Mouse (Mus musculus) liver, adult 2 months (tissue): ENCODE data around the gene Nfatc3. TPM values are rescaled to one million over a fixed set of nuclear protein-coding genes. Genes with fewer than 3 reads are reported as not detected.
A peak's percentile ranks its signal among the peaks of the same experiment; 100 is the strongest.

Experiments
- DNase-seq: peaks from one replicate; pipeline ENCODE4 v3.0.0-alpha.2; 2011; ENCODE audit warnings: low read depth, low spot score; ENCODE audit errors: extremely low read depth
- H3K27ac ChIP-seq: fragments of 200-500 bp; replicated peaks from 2 replicates; pipeline ENCODE4 v1.5.1; 2012; ENCODE audit warnings: low read depth, mild to moderate bottlenecking, control low read depth, inconsistent platforms, low read length; ENCODE audit not compliant: insufficient read depth
- H3K27me3 ChIP-seq: fragments of 200-500 bp; 2 replicates; pipeline ENCODE4 v1.6.1; 2012; ENCODE audit warnings: mild to moderate bottlenecking, moderate library complexity, low read length, inconsistent platforms; ENCODE audit not compliant: control insufficient read depth, insufficient read depth
- H3K36me3 ChIP-seq: fragments of 200-500 bp; 2 replicates; pipeline ENCODE4 v1.6.1; 2012; ENCODE audit warnings: low read length, inconsistent platforms; ENCODE audit not compliant: control insufficient read depth, insufficient read depth
- H3K4me1 ChIP-seq: fragments of 200-500 bp; 2 replicates; pipeline ENCODE4 v1.6.1; 2011; ENCODE audit warnings: low read length; ENCODE audit not compliant: control insufficient read depth, insufficient read depth
- H3K4me3 ChIP-seq: fragments of 200-500 bp; 2 replicates; pipeline ENCODE4 v1.5.1; 2011; ENCODE audit warnings: low read depth, mild to moderate bottlenecking, control low read depth, low read length, moderate library complexity; ENCODE audit not compliant: insufficient read depth
- H3K79me2 ChIP-seq: fragments of 200-500 bp; 2 replicates; pipeline ENCODE4 v1.6.1; 2012; ENCODE audit warnings: inconsistent platforms, mild to moderate bottlenecking, low read length, moderate library complexity; ENCODE audit not compliant: control insufficient read depth, insufficient read depth
- H3K9ac ChIP-seq: fragments of 200-500 bp; 2 replicates; pipeline ENCODE4 v1.6.1; 2012; ENCODE audit warnings: low read depth, mild to moderate bottlenecking, control low read depth, inconsistent platforms, low read length
- CTCF ChIP-seq: fragments of 200-500 bp; IDR thresholded peaks from 2 replicates; pipeline ENCODE4 v1.5.1; 2011; ENCODE audit warnings: low read depth, low read length, control low read depth
- POLR2A ChIP-seq: fragments of 200-500 bp; IDR thresholded peaks from 2 replicates; pipeline ENCODE4 v1.6.1; 2011; ENCODE audit warnings: low read length, control low read depth; ENCODE audit not compliant: insufficient read depth; ENCODE audit errors: extremely low read depth
- WGBS: fragments of 180-500 bp; shearing (Covaris S2); methylation state at CpG from one replicate; pipeline ENCODE4 v1.1.7; 2018; 5-methylcytosine and 5-hydroxymethylcytosine counted together
- polyA plus RNA-seq: library from polyadenylated mRNA; depleted of rRNA; stranded (reverse); fragments of >200 nt; gene quantifications from 2 replicates; pipeline ENCODE4 v1.2.3, GENCODE M21; 2012
- total RNA-seq: library from RNA; depleted of rRNA; stranded (reverse); fragments of >200 nt; gene quantifications from 2 replicates; pipeline ENCODE4 v1.2.3, GENCODE M21; 2014

The Nfatc3 gene
- total and polyA plus RNA-seq, 2 experiments = 8.5 to 13.3 TPM

DNA sequence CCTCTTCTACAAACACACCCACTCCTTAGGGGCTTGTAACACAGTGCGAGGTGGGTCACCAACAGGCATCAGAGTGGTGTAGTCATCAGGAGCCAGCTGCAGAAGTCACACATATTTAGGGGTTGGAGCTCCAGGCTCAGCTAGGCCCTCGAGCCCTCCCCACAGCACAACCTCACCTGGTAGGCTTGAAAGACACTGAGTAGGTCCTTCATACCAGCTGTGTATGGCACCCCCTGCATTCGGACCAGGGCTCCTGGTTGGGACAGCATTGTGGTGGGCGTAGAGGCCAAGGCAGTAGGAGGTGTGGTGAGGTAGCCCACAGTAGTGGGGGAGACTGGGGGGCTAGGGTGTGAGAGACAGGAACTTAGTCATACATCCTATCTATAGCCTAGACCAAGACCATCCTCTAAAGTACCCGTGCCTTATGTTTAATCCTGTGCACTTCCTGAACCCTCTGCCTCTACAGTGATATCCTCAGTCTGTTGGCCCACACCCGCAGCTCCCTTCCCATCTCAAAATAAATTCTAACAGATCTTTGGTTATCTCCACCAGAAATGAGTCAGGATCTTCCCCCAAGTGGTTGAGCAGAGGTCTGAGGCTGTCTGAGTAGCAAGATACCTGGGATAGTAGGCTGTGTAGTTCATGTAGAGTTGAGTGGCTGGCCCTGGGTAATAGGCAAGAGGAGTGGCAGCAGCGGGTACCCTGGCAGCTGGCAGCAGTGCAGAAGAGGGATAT, 73.0 kb downstream of the Nfatc3 start:
- no peak for TF ChIP-seq POLR2A
- TF ChIP-seq CTCF = no peak
- Histone ChIP-seq H3K36me3 (peaks cover 37% of the 10 kb centered on the region), H3K27ac (peak overlapping the region; percentile 88), H3K4me1 (peaks cover 44% of the 10 kb centered on the region), H3K9ac (peak overlapping the region; percentile 23; the same call in 1 of the 2 replicates), H3K79me2 (peaks cover 14% of the 10 kb centered on the region; the same call in 1 of the 2 replicates), H3K4me3 (no peak overlapping the region), H3K27me3 (no peaks in the 10 kb centered on the region)
- no peak for DNase-seq
- WGBS = 78% methylated on average over 7 of the region's 7 CpGs

DNA sequence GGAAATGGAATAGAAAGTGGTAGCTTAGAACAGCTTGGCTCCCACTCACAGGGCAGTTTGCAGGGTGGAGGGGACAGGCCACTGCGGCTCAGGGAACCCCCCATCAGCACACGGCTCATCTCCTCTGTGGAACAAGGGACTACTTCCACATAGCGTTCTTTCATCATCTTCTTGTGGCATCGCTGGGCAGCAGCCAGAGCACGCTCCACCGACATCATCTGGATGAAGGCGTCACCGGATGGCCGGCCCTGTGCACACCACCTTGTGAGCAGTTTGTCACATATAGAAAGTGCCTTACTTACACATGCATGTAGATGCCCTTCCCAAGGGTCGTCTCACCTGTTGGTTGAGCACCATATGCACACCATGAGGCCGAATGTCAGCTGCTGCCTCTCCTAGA, 73.7 kb downstream of the Nfatc3 start:
- DNase-seq = no peak
- Histone ChIP-seq H3K4me3 (no peak overlapping the region), H3K9ac (no peak overlapping the region), H3K79me2 (peaks cover 14% of the 10 kb centered on the region; the same call in 1 of the 2 replicates), H3K27me3 (no peaks in the 10 kb centered on the region), H3K36me3 (peaks cover 37% of the 10 kb centered on the region), H3K4me1 (peaks cover 44% of the 10 kb centered on the region), H3K27ac (peak overlapping the region; percentile 88)
- TF ChIP-seq POLR2A (no peak), CTCF (no peak)
- WGBS = 76% methylated on average over 11 of the region's 11 CpGs

DNA sequence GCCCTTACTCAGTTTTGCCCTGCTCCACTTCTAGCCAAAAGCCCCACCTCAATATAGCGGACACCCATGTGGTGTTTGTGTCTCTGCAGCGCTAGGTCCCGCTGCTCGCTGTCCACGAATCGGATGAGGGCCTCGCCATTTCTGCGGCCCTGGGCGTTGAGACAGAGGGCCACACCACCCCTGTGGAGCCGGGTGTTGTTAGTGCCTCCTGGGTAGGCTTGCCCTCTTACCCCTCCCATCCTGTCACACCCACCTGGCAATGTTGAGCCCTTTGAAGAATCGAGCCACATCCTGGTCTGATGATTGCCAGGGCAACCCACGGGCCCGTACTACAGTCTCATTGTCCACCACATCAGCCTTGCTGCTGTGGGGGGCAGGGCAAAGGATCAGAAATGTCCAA, 74.9 kb downstream of the Nfatc3 start:
- no peaks in the 10 kb centered on the region for H3K27me3 ChIP-seq
- peaks cover 34% of the 10 kb centered on the region for H3K36me3 ChIP-seq
- no peak overlapping the region for H3K9ac ChIP-seq
- TF ChIP-seq CTCF = no peak
- TF ChIP-seq POLR2A = no peak
- DNase-seq = peak; percentile 76
- peaks cover 14% of the 10 kb centered on the region; the same call in 1 of the 2 replicates for H3K79me2 ChIP-seq
- peaks cover 44% of the 10 kb centered on the region for H3K4me1 ChIP-seq
- 50% methylated on average over 13 of the region's 13 CpGs for WGBS
- H3K4me3 ChIP-seq = no peak overlapping the region
- H3K27ac ChIP-seq = peak overlapping the region; percentile 77

GRCm38 (mm10) chr8:106133946-106134345, 75.3 kb downstream of the Nfatc3 start:
- WGBS = 66% methylated on average over 6 of the region's 6 CpGs
- Histone ChIP-seq H3K27me3 (no peaks in the 10 kb centered on the region), H3K27ac (peak overlapping the region; percentile 77), H3K79me2 (peaks cover 14% of the 10 kb centered on the region; the same call in 1 of the 2 replicates), H3K9ac (no peak overlapping the region), H3K4me1 (peaks cover 45% of the 10 kb centered on the region), H3K36me3 (peaks cover 31% of the 10 kb centered on the region), H3K4me3 (no peak overlapping the region)
- DNase-seq = no peak
- TF ChIP-seq POLR2A = no peak
- no peak for TF ChIP-seq CTCF

DNA sequence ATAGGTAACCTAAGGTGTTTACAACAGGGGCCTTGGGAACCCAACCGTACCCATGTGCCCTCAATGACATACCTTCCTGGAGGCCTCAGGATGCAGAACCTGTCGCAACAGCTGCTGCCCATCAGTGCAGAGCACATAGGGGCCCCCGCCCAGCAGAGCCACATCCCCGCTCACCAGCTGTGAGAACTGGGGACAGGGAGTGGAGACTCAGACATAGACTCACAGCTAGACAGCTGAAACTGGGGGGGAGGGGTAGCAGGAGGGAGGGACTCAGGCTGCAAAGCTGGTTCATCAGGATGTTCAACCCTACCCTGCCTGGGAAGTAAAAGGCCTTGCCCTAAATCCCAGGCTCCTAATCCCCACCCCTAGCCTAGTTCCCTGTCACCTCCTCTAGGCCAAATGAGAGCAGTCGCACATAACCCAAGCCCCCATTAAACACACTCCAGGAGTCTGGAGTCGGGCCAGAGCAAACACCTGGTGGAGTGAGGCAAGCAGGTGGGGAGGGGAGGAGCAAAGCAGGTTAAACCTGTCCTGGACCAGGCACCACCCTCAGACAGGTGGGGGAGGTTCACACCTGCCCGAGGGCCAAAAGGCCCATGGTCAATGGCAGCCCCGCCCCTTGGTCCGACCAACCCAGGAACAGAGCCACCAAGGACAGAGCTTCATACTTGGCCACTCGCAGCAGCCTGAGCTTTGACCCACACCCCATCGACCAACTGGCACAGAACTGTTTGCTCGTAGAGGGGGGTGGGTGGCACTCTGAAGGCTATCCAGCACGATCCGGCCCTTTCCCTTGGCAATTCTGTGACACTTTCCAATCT, 76.3 kb downstream of the Nfatc3 start:
- Histone ChIP-seq H3K4me1 (peaks cover 38% of the 10 kb centered on the region), H3K79me2 (peaks cover 14% of the 10 kb centered on the region; the same call in 1 of the 2 replicates), H3K27ac (peak overlapping the region; percentile 90), H3K9ac (peak overlapping the region; percentile 96), H3K4me3 (peak overlapping the region; percentile 81), H3K36me3 (peaks cover 24% of the 10 kb centered on the region), H3K27me3 (no peaks in the 10 kb centered on the region)
- peak; percentile 98 for DNase-seq
- TF ChIP-seq CTCF (no peak), POLR2A (no peak)
- 12% methylated on average over 14 of the region's 14 CpGs for WGBS
